Mouse (Mus musculus) mouse embryonic stem cell (cell line): ENCODE results near the gene Plekhg3.

Experiments
- in situ Hi-C, 2 experiments: fragments of 300-500 bp; cut with MboI; formaldehyde crosslinking; loops; 1 replicate in 1 of 2; 3 replicates in 1 of 2; pipeline ENCODE4 v1.14.3; 2019 to 2020; ENCODE audit warnings: low sequenced_read_pairs in 2 of 2, low pct_unique_long_range_greater_than_20kb in 1 of 2, mixed read lengths in 1 of 2; ENCODE audit not compliant: unreplicated experiment in 1 of 2

Gene Plekhg3

DNA sequence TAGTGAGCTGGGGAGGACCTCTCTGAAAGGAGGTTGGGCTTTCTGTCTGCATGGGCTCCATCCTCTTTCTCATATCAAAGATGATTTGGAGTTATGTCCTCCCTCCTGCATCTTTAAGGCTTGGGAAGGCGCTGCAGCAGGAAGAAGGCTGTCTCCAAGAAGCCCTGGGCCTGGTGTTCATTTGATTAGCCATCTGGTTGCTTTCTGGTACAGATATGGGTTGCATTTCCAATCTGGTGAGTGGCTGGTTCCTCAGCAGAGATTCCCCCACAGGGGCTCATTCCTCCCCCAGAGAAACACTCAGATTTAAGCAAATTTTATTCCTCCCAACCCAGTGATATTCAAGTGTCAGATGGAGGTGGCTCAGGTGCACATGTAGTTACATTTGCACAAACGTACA is 65.1 kb downstream of the Plekhg3 start:
- in situ Hi-C loops: no loop called here

GRCm38 (mm10) chr12:76596292-76597023 is 65.8 kb downstream of the Plekhg3 start:
- in situ Hi-C loops: no loop called here

- in situ Hi-C loops: no loop called here
These were observed 66.9 kb downstream of the Plekhg3 start for GRCm38 (mm10) chr12:76597577-76598100.

DNA sequence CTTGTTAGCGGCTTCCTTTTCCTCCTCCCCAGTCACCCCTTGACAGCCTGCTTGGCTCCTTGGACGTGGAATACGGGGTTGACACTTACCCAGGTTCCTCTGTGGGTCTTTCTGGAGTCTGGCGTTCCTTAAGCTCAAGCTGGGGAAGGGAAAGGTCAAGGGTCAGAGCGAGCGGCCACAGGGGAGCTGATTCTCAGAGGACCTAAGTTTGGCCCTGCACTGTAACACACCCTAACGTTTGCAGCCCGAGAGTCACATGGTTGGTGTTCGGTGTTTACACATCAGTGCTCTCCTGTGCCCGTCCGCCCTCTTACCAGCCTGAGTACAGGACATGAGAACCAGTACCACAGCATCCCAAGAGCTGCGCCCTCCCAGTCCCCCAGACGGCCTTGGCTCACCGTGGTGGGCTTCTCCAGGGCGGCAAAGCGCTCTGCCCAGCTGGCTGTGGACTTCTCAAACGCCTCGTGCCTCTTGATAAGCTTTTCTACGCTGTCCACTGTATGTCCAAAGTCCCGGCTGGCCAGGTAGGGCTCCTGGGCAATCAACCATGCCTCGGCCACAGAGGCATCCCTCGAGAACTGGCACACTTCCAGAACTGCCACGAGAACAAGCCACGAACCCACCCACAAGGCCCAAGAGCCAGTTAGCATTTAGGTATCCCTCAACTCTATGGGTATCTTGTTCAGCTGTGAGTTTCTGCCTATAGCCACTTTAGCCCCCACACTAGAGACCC is 67.7 kb downstream of the Plekhg3 start:
- in situ Hi-C loops: no loop called here

- in situ Hi-C loops: no loop called here
These were observed 73.1 kb downstream of the Plekhg3 start for GRCm38 (mm10) chr12:76603779-76604178.

GRCm38 (mm10) chr12:76604546-76604945 is 73.9 kb downstream of the Plekhg3 start:
- in situ Hi-C loops: no loop called here

DNA sequence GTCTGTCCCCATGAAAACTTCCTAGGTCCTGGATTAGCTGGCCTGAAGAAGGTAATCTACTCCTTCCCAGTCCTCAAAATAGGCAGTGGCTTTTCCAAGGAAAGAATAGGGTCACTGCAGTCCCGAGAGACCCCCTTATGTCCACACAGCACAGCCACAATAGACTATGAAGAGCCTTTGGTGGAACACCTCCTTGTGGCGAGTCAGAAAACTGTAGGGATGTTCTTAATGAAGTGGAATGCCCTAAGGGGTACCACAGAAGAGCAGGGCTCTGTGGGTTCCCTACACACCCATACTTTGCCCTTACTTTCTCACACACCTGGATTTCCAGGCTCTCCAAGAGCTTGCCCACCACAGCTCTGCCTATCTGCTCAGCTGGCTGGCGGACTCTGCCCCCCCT is 75.1 kb downstream of the Plekhg3 start:
- in situ Hi-C loops: no loop called here

GRCm38 (mm10) chr12:76608241-76608640 is 77.5 kb downstream of the Plekhg3 start:
- in situ Hi-C loops: no loop called here

DNA sequence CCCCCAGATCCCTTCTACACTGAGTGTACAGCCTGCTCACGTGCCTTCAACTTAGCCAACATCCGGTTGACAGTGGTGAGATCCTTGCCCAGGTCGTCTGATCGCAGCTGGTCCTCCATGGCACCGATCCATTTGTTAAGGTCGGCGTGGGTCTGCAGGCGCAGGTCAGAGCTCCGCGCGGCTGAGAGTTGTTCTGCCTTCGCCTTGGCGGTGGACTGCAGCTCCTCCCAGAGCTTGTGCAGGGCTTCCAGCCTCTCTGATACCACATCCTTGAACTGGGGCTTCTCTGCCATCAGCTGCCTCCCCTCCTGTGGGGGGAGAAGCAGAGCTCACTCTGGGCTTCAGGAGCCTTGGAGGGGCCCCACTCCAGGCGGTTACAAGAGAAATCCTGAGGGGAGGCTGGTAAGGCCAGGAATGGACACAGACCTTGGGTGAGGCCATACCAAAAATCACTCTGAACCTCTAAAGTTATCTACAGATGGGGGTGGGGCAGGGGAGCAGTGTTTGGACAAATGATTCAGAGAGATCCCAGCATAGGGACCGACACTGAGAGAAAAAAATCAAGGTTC is 78.4 kb downstream of the Plekhg3 start:
- in situ Hi-C loops: no loop called here

- in situ Hi-C loops: no loop called here
These were observed 81.9 kb downstream of the Plekhg3 start for GRCm38 (mm10) chr12:76612621-76613020.

- in situ Hi-C loops: no loop called here
These were observed 84.3 kb downstream of the Plekhg3 start for GRCm38 (mm10) chr12:76614868-76615579.

DNA sequence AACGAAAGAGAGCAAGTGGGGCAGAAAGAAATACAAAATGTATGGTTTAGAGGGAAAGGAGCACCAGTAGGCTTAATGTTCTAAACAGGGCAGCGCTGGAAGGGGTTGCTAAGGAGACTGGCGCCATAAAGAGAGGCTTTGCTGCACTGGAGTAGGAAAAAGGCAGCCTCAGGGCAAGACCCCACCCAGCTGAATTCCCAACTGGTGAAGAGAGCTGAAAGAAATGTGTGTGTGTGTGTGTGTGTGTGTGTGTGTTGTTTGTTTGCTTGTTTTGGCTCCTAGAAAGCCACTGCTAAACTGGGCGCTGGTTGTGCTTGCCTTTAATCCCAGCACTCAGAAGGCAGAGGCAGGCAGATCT is 84.9 kb downstream of the Plekhg3 start:
- in situ Hi-C loops: no loop called here

- in situ Hi-C loops: no loop called here
These were observed 87.5 kb downstream of the Plekhg3 start for GRCm38 (mm10) chr12:76618175-76618574.

DNA sequence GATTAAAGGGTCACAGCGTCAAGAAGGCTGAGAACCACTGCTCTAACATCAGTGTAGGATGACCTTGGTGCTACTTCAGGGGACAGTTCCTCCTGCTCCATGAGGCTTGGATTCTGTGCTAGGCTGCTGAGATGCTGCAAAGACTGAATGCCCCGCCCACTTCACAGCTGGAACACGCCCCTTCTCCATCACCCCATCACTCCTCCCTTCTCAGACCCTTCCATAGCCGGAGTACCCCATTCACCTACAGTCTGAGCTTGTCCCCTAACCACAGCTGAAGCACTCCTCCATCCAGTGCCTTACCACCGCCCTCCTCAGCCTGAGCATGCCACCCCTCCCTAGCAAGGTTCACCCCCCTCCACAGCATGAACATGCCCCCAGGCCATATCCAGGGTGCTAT is 89.2 kb downstream of the Plekhg3 start:
- in situ Hi-C loops: no loop called here

DNA sequence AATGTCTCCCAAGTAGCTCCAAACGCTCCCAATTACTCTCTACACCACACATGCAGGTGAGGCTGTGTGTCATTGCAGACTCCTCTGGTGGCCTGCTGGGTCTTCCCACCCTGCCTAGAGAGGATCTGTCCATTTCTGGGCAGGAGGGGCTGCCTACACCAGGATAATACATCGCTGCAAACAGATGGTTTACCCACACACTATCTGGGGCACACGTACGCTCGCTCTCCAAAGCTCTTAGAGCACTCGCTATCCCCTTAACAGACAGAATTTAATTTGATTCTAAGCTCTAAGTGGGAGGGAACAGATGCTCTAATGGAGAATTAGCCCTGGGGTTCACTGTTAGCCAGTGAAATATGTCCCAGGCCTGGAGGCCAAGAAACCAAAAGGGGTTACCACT is 92.7 kb downstream of the Plekhg3 start:
- in situ Hi-C loops: no loop called here
